Mouse (Mus musculus): Measurements from ENCODE around the gene Sccpdh.

GRCm38 (mm10) chr1:179663065-179663464, 4.9 kb upstream of the Sccpdh start:
- TF ChIP-seq GATA1 (IDR thresholded peaks at IDR 0.05; ENCODE audit: borderline replicate concordance, low read length), result no peak
- no peak for TF ChIP-seq FLI1 (IDR thresholded peaks at IDR 0.05; ENCODE audit: low read length)
